Mouse (Mus musculus) mouse embryonic stem cell (cell line): Measurements from ENCODE around the gene Psmb2.

ENCODE experiments used
- in situ Hi-C, 2 experiments: fragments of 300-500 bp; cut with MboI; formaldehyde crosslinking; loops; 1 replicate in 1 of 2; 3 replicates in 1 of 2; pipeline ENCODE4 v1.14.3; 2019 to 2020; ENCODE audit warnings: low sequenced_read_pairs in 2 of 2, low pct_unique_long_range_greater_than_20kb in 1 of 2, mixed read lengths in 1 of 2; ENCODE audit not compliant: unreplicated experiment in 1 of 2

Psmb2 gene

GRCm38 (mm10) chr4:126706630-126707438 lies 29.4 kb downstream of the Psmb2 start:
- in situ Hi-C loops = no loop called here

DNA sequence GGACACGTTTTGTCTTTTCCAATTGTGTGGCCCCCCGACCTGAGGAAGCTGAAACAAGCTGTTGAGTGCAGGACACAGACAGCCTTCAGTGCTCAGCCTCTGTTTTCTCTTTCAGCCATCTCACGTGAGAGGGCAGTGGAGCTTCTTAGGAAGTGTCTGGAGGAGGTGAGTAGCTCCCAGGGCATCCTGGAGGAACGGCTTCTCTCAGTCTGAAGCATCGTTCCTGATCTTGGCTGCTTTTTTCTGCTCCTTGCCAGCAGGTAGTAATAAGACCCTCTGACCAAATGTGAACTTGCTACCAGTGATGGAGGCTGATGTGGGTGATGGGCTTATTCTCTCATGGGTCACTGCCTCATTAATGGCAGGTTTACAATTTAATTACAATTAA lies 30.0 kb downstream of the Psmb2 start:
- in situ Hi-C loops = no loop called here

DNA sequence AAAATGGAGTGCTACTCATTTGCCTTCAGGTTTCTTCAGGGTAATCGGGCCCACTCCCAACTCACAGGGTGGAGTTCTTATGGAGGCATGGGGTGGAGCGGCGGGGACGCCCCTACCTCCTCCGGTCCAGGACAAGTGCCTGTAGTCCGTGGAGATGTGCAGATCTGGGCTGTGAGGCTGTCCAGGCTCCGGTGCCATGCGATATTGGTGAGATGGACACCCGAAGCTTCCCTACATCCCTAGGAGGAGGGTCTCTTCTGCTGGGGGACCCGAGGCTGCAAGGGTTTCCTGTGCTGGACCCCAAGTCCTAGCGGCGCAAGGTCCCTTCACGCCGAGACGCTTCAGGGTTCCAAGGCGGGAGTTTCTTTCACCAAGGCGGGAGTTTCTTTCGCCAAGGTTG lies 54.7 kb downstream of the Psmb2 start:
- in situ Hi-C loops = no loop called here

DNA sequence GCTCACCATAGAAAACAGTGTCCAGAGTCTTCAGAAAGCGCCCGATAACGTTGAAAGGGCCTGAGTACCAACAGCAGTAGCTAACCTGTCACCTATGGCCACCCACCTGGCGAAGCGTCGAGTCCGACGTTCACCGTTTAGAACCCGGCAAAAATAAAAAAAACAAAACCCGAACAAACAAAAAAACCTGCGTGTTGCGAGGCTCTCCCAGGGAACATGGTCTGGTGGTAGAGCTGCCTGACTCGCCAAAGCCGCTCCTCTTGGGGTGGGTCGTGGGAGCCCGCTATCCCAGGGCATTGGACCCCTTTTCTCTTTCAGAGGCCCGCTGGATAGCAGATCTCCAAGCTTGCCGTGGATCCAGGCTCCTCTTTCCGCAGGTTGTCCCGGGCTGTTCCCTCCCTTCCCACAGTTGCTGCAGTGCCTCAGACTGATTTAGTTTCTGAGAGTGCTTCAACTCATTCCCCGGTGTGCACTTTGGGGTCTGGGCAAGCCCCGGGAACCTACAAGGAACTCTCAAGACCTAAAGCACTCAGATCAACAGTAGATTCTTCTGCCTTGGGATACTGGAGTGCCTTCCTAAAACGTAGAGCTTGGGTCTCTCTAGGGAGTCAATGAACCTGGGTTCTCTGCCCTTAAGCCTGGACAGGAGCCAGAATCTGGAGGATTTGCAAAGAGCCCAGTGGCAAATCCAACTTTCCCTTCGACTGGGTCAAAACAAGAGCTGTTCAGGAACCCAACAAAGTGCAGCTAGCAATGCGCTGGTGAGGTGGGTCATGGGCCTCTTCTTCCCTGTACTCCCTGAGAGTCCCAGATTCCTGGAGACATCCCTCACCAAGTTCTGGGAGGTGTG lies 55.3 kb downstream of the Psmb2 start:
- in situ Hi-C loops = no loop called here

DNA sequence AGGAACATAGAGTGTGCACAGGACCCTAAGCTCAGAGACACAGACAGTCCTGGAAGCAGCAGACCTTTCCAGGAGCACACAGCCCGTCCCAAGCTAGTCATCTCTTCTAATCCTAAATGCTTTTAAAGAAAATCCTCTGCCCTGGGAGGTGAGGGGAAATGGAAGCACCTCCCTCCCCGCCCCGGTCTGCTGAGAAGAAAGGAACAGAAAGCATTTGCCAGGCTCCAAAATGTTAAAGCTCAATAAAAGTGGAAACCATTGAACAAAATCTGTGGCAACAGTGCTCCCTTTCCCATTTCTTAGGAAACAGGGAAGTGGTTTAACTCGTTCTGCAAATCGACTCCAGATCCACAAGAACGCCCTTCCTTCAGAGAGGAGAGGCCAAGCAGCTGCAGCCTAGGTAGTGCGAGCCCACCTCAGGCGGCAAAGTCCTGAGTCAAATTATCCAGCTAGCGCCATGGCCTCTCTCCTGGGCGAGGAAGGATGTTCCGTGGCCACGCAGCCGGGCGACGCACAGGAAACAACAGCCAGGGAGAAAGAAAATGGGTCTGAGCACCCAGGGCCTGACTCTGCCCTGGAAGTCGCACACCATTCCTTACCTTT lies 56.7 kb downstream of the Psmb2 start:
- in situ Hi-C loops = no loop called here

GRCm38 (mm10) chr4:126734700-126735381 lies 57.4 kb downstream of the Psmb2 start:
- in situ Hi-C loops = no loop called here

- in situ Hi-C loops = no loop called here
These were observed 58.1 kb downstream of the Psmb2 start for GRCm38 (mm10) chr4:126735382-126736000.

DNA sequence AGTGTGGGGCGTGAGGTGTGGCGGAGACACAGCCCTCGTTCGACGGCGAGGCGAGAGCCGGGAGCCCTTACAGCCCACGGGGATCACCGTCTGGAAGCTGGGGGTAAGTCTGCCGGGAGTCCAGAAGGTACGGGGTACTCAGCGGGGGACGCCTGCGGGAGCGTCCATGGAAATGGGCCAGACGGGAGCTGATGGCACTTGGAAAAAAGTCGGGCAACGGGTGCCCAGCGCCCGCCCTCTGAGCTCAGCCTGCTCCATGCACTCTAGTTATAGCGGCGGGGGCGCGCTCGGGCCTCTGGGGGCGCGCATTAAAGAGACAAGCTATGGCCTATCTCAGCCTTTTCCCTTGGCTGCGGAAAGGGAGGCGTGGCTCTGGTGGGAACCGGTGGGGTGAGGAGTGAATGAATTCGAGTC lies 58.6 kb downstream of the Psmb2 start, which contains the start of gene Tfap2e:
TSS of gene Tfap2e (minus strand) at position 240 of the 414 bp plus-strand sequence.
- in situ Hi-C loops = no loop called here

GRCm38 (mm10) chr4:126739966-126740676 lies 62.7 kb downstream of the Psmb2 start:
- in situ Hi-C loops = no loop called here

GRCm38 (mm10) chr4:126741448-126741847 lies 64.0 kb downstream of the Psmb2 start:
- in situ Hi-C loops = no loop called here

GRCm38 (mm10) chr4:126742976-126743375 lies 65.5 kb downstream of the Psmb2 start:
- in situ Hi-C loops = no loop called here

DNA sequence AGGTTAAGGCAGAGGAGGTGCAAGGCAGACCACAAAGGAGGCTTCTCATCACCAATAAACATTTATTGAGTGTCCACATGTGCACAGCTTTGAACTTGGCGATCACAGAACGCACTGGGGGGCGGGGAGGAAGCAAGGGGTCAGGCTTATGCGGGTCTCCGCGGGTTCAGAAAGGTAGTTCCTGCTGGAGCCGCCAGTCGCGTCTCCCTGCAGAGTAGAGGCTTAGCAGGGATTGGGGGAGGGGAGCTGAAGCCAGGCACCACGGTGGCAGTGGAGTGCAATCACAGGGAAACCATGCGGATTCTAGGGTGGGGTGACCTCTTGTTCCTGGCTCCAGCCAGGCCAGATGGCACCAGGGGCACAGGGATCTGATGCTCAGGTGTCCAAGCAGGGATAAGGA lies 66.3 kb downstream of the Psmb2 start:
- in situ Hi-C loops = no loop called here

DNA sequence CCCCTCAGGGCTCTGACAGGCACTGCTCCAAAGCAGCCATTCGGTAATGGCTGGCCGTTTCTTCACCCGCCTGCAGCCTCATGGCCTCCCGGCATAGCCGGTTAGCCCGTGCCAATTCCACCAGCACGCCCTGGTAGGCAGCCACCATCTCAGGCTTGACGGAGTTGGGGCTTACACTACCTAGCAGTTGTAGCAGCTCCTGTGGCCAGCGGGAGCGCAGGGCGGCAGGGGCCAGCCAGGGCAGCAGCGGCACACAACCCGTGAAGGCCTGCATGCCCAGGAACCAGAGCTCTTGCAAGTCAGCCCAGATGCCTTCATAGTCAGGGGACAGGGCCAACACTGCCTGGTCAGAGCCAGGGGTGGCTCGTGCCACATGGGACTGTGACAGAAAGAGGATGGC lies 67.4 kb downstream of the Psmb2 start:
- in situ Hi-C loops = no loop called here

DNA sequence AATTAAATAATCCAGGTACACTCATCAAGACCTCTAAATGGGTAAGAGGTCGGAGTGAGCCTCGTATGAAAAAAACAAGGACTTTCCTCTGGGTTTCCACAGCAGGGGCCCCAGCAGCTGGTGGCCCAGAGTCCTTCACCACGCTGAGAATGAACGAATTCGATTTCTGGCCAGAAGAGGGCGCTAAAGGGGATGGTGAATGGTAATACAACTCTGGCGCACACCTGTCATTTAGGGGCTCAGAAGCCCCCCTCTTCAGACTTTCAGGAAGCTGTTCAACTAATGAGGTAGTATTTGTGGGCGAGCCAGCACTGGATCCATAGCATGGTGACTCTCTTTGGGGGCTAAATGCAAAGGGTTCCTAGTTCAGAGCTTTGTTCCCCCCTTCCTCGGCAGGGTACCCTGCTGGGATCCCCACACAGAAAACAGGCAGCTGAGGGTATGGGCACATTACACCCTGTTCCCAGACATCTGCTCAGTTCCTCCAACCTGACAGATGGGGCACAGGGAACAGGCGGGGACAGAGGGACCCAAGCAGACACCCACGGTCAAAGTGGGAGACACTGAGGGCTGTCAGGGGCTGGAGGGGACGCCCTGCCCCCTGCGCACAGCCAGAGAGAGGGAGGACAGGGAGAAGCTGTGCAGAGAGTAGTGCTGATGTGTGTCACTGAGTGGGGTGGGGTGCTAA lies 68.2 kb downstream of the Psmb2 start:
- in situ Hi-C loops = no loop called here

DNA sequence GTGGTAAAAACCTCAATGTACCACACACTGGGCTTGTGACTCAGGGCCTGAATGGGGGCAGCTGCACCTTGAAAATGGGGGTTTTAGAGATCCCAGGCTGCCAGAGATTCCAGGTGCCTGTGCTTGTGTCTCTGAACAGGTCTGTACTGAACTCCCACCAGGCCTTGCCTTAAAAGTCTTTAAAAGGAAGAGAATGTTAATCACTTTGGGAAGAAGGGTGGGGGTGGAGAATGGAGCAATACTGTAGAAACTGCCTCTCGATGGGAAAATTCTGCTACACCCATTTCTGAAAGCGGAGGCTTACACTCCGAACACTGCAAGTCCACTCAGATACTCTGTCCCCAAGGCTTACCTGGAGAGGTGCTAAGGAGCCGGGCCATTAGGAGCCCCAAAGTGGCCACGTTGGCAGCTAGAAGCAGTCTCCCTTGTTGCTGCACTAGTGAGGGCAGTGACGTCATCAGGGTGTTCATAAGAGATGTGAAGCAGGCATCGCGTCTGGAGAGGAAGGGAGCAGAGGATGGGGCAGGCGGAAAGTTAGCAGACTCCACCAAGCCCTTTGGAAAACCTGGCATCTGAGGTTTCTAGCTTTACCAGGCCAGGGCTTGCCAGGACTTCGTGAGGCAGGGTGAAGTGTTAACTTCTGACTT lies 68.9 kb downstream of the Psmb2 start:
- in situ Hi-C loops = no loop called here

DNA sequence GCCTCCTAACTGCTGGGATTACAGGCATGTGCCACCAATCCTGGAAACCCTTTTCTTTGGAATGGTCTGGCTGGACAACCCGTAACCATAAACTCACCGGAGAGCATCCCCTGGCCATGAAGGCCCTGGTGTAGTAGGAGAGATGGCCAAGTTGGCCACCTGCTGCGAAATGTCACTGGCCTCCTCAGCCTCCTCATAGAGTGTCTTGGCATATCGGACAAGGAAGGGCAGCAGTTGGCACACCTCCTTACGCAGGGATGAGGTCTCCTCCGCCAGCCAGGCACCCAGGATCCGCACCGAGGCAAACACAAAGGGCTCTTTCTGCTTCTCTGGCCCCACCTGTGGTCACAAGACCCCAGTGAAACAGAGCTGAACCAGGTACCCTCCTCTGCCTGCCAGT lies 71.0 kb downstream of the Psmb2 start:
- in situ Hi-C loops = no loop called here

DNA sequence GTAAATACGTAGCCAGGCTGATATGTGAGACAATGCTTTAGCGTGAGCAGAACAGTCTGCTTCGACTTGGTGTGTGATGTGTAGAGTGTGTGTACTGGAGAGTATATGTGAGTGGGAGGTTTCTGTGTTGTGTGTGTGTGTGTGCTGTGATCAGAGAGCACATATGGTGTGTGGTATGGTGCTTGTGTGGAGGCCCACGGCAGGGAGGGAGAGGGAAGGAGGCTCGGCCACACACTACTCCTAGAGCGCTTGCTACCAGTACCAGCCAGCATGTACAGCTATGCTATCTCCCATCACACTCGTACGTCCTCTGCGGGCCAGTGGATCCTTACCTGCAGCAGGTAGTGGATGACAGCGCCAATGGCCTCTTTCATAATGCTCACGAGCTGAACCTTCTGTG lies 72.1 kb downstream of the Psmb2 start:
- in situ Hi-C loops = no loop called here
